Mouse (Mus musculus) cerebellum, postnatal 25 days (tissue): ENCODE measurements at regions not wholly inside any gene's neighbourhood (a gene's known extent, or its start where the extent isn't known, plus 50 kb on each side); places are given as distances from the start of the nearest gene placed in this dataset.

Source experiments
- DNase-seq, 2 experiments: peaks; one replicate each; pipeline ENCODE4 v3.0.0; 2021; ENCODE audit warnings: mixed read lengths in 2 of 2

DNA sequence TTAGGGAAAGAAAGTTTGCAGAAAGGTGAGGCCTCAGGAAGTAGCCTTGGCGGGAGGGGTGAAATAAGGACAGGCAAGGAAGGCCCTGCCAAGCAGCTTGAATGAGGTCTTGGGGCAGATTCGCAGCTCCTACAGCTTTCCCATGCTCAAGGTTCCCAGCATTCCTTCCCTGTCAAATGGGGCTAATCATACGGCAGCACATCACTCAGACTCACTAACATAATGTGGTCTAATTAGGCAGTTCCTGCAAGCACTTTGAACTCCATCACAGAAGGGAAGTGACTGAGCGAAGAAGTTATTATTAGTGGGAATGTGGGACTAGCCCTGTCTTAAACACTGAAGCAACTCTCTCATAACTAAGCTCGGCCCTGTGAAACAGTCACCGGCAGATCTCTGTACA lies 87.1 kb upstream of the Gm10260 start:
- no peak for DNase-seq

DNA sequence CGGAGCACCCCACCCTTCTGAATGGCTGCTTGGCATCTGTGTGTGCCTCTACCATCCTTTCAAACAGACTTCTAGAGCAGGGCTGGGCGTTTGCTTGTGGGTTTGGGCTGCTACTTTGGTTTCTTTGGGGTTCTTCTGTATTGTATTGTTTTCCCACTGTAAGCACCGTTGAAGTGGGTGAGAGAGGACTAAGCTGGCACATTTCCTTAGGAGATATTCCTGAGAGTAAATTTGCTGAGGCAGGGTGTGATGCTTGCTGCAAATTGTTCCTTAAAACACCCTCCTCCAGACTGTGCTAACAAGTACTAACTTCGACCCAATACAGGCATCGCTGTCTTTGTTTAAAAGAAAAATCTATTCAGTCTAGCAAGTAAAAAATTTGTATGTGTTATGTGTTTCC lies 84.7 kb upstream of the Gm10260 start:
- no peak for DNase-seq

DNA sequence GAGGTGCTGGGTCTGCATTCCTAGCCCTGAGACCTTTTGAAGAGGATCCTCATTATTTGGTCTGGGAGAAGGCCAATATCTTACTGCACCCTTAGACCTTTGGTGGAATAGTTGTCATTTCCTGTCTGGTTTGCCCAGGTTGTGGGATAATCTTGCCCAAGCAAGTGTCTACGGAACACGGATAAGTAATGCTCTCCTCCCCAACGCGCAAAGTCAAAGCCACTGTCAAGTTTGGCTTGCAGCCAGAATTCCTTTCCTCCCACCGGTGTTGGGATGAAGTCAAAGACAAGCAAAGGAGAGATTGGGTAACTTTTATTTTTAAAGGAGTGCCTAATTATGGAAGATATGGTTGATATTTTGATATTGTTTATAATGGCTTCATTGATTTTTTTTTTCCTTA lies 82.4 kb upstream of the Gm10260 start:
- no peak for DNase-seq

DNA sequence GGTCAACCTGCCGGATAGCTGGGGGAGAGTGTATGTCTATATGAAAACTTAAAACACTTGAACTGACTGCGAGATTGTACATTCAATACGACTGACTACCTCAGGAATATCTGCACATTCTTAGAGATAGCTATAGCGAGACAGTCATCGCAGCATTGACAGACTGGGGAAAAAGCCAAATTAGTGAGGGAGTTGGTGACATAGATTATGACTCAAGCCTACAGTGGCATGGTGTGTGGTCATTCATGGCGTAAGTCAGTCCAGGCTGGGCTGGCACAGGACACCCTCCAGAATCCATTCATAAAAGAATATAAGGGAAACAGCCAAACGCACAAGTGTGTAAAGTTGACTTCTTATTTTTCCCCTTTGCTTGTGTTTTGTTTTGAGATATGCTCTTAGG lies 81.1 kb upstream of the Gm10260 start:
- DNase-seq = no peak

DNA sequence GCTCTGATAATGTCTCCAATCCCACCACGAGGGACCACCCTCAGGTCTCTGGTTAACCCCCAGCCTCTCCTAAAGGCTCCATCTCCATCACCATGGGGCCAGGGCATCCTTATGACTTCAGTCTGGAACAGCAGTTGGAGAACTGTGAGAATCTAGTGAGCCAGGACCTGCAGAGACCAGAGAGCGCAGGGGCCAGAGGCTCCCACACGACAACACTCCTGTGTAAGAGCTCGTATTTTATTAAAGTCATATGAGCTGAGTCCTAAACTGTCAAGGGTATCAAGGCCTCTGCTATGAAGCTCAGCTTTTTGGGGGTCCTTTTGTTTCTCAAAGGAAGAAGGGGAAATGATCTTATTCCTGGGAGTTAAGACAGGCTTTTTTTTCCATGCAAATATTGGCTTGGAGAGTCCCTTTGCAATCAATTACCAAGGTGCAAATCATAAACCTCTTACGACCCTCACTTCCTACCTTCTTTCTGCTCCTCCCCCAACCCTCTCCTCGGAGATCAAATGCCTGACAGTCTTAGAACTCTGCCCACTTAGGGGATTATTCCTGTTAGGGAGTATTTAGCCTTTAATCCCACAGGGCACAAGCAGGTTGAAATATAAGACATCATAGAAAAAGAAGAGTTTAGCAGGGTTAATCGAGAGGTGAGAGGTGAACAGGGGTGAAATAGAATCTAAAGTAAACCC lies 79.3 kb upstream of the Gm10260 start:
- DNase-seq = no peak

DNA sequence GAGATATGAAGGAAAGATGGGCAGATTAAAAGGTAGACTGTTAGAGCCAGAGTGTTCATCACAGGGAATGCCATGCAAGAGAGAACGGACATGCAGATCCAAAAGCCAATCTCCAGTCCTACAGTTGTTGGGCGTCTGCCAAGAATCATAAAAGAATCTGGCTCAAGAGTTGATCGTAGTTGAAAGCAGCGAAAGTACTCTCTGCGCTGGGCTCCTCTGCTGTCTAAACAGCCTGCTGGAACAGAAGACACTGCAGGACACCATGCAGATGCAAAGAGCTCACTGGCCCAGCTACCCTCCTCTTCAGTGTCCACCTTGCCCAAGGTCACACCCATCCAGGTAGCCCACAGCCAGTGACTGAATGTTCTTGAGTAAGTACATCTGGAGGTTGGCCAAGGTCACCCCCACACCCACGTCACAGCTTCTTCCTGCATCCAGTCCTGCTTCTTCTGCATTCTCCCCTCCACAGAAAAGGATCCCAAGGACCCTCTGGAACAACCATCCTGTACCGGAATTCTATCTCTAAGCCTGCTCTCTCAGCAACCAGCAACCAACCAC lies 77.1 kb upstream of the Gm10260 start:
- DNase-seq = no peak

DNA sequence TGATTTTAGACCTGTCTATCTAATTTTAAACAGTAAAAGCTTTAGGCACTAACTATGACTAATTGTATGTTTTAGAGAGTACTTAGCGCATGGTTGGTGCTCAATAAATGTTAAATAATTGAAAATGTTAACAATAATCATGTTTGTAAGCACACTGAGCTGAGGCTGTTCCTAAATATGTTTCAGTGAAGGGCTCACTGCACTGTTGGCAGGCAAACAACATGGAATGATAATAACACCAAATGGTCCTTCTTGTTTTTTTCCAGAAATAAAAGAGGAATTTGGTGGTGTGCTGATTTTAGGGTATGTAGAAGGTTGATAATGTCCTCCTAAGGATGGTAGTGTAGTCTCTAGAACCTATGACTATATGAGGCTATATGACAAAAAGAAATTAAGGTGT lies 72.0 kb upstream of the Gm10260 start:
- DNase-seq = no peak

DNA sequence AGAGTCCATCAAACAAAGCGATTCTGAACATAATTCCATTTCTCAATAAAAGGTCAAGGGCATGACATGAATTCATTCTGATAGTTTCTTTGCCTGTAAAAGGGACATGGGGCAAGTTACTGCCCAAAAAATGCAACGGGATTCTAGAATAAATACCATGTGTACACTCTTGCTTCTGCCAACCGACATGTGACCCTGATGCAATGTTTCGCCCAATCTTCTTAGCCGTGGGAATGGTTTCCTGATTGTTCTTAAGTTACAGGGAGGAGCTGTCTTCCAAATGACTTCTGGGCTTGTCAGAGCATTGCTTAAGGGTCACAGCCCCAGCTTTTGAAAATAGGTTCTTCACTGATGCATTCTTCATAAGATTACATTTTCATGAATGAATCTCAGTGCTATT lies 71.4 kb upstream of the Gm10260 start:
- no peak for DNase-seq

DNA sequence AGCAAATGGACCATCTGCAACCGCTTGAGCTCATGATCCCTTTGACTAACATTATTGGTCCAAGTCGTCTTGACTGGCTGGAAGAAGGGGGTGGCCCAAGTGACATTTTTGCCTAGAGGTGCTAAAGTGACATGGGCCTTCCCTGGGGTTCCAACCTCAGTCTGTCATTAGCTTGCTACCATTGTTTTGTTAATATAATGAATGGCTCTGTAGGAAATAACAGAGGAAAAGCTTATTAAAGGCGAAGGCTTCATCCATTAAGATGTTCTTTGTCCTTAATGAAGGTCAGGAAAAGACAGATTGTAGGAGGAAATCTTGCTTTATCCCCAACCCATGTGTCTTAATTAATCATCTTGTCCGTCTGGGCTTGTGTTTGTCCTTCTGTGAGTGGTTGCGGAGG lies 69.1 kb upstream of the Gm10260 start:
- DNase-seq = no peak

DNA sequence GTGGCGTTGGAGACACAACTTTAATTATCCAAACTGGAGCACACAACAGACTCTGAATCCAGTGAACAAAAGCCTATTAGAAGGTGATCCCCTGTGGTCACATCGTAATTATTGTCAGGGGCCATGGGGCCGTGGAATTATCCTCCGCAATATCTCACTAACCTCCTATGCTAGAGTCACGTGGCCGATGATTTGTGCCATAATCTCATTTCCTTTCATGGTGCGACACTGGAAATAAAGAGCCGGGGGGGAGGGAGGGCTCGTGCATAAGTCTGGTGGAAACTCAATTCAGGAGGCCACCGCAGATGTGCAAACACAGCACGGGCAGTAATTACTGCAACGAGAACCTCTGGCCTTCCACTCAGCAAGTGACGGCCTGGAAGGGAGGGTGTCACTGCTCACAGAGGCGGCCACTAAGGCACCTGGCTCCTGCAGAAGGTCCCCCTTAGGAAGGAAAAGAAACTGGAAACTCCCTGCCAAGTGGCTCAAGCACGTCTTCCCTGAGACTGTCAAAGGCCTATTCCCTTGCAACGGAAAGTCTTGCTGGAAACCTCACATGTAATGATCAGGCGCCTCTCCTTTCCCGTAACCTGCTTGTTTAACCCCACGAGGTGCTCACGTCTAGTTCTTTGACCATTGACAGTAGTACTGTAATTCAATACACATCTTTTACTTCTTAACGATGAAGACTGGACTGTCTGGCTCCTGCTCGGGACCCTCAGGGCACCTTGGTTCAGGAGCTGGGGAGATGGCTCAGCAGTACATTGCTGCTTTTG lies 65.6 kb upstream of the Gm10260 start:
- no peak for DNase-seq

DNA sequence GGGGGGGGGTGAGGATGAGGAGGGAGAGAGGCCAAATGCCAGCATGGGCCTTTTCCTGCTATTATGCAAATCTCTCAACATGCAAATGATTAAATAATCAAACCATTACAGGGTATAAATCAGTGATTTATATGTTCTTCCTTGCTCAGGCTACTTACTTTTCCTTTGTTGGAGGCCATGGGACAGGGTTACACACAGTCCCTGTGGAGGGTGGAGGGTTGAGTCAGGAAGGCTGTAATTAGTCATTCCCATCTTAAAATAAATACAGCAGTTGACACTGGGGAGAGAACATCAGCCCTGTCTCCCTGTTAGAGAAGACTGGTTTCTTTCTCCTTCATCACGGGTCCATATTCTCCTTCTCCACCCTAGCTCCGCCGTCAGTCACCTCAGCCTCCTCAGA lies 64.9 kb upstream of the Gm10260 start:
- DNase-seq = no peak

DNA sequence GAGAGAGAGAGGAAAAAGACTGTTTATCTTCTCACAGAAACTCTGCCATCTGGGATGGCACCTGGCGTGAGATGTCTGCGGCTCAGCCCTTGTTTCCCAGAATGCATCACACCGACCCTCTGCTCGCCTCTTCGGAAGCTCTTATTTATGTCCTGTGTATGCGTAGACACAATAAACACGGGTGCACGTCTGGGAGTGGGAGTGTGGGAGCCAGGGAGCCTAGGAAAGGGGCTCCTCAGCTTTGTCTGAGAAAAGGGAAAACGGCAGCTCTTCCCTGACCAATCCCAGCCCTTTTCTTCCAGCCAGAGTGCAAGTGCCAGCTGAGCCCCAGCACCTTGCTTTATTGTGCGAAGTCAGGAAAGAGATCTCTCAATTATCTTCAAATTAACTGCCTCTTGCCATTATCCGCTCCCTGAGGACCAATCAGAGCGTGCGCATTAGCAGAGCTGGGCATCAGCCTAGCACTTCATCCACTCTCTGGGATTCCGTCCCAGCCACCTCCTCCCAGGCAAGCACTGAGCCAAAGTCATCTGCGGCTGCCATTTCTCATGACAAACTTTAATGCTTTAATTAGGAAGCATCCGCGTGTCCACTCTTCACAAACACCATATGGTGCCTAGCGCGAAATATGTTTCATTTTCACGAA lies 63.8 kb upstream of the Gm10260 start:
- DNase-seq = peak; percentile 39 to 59

DNA sequence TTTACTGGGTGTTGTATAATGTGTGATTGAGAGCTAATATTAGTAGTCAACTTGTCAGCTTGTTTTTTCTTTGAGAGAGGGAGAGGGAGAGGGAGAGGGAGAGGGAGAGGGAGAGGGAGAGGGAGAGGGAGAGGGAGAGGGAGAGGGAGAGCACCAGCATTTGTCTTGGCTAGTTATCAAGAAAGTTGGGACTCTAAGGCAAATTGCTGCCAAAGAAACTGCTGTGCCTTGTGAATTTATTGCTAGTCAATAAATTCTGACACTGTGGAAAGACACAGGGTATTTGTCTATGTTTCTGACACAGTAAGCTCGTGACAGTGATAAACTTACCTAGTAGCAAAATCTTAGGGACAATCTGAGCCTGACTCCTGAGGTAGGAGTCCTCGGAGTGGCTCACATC lies 61.2 kb upstream of the Gm10260 start:
- no peak for DNase-seq

DNA sequence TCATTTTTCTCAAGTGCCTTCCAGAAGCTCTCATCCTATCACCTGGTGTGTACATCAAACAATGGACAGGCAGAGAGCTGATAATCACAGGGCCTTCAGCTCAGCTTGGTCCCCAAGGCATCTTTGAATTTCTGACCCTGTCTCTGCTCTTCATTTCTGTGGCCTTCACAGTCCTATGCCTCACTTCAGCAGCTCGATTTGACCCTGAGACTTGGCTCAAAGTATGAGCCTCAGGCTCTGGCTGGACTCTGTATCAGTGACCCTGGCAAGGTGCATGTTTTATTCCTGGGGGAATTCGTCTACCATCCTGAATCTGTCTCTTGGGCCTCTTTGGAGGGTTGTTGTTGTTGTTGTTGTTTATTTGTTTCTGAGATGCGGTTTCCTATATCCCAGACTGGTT lies 60.6 kb upstream of the Gm10260 start:
- no peak for DNase-seq

DNA sequence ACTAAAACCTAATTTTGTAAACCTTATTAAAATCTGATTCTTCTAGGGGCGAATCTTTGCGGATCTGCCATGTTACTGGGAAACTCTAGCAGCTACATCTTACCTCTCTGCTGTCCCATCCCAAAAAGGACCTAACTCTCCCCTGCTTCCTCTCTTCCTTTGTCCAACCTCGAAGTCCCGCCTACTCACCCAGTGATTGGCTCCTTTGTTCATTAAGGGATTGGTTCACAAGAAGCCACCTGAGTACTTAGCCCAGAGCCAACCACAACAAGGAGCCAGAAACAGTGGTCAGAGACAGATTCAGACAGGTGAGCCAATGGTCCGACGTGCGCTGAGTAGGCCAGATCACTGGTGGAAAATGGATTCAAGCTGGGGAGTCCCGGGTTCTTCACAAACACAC lies 60.0 kb upstream of the Gm10260 start:
- no peak for DNase-seq

DNA sequence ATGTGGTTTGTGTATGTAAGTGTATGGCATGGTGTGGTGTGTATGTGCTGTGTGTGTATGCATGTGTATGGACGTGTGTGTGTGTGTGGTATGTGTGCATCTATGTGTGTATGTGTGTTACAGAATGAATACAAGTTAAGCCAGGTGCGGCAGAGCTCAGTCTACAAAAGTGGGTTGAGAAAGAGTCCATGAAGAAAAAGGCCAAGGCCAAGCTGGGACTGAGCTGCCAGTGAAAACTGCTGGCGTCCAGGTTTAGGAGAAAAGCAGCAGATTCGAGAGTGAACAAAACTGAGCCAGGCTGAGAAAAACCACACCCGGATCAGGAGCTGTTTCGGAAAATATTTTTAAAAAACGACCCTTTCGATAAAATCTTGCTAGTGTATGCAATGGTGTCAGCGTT lies 58.6 kb upstream of the Gm10260 start:
- no peak for DNase-seq

DNA sequence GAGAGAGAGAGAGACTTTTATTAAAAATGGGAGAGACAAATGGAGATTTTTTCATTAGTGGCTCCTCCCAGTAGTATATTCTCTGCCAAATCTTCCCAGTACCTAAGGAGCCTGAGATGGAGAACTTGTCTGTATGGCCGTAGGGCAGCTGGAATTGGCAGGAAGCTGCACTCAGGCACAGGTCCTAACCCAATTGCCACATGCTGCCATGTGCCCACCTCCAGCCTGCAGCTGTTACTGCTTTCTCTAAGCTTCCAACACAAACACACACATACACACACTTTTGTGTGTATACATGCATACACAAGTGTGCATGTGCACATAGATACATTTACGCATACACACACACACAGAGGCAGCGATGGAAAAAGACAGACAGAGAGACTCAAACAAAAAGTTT lies 56.5 kb upstream of the Gm10260 start:
- peak in 1 of 2 experiments; percentile 10 for DNase-seq
